Mouse (Mus musculus): ENCODE data around the gene Raph1.
A peak's percentile ranks its signal among the peaks of the same experiment; 100 is the strongest.

Gene Raph1

DNA sequence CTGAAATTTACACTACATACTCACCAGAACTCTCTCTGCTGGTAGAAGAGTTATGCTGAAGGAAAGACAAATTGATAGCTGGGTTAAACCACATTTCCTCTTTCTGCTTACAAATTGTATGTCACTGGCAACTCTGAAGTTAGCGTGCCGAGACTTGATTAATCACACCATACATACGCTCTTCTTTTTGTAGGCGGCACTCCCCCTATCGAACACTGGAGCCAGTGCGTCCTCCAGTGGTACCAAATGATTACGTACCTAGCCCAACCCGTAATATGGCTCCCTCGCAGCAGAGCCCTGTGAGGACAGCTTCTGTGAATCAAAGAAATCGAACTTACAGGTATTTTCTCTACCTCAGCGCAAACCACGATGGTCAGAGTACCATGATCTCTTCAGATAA is 119.8 kb downstream of the Raph1 start:
- no peak for DNase-seq (ENCODE audit: extremely low read depth, insufficient read length, low spot score)

DNA sequence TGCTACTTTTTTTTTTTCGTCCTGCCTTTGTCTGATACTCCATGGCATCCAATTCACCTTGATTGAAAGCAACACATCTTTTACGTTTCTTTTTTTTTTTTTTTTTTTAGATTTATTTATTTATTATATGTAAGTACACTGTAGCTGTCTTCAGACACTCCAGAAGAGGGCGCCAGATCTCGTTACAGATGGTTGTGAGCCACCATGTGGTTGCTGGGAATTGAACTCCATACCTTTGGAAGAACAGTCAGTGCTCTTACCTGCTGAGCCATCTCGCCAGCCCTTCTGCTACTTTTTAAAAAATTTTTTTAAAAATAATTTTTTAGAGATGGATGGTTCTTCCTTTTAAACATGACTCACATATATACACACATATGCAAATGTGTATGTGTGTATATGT is 125.5 kb downstream of the Raph1 start:
- DNase-seq (ENCODE audit: extremely low read depth, insufficient read length, low spot score), result peak; percentile 11

DNA sequence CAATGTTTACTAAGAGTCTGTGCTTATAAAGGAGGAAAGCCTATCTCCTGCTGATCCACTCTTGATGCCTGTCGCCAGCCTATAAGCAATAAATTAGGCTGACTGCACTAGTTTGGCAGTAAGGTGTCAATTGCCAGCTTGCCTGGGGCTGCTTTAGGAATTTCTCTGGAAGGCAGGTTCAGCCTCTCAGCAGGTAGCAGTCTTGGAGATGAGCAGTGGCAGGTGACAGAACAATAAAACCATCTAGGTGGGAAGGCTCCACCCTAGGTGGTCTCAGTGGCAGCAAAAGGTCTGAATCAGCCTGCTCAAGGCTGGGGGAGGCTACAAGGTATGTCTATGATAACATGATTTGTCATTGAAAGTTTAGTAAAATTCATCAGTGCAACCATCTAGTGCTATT is 134.4 kb downstream of the Raph1 start:
- no peak for DNase-seq (ENCODE audit: extremely low read depth, insufficient read length, low spot score)

All from 3134 (cell line).